Mouse (Mus musculus) liver, embryonic 15.5 days (tissue): ENCODE results near the gene BC028528. TPM values are rescaled to one million over a fixed set of nuclear protein-coding genes. Genes with fewer than 3 reads are reported as not detected.

ENCODE experiments used
- ATAC-seq: fragments of 200-750 bp; cut with Nextera tagmentation; 2 replicates; pipeline ENCODE4 v1.8.0; 2017; ENCODE audit warnings: moderate number of reproducible peaks, mild to moderate bottlenecking, moderate library complexity; ENCODE audit not compliant: insufficient read depth
- H3K27ac ChIP-seq: fragments of 300-500 bp; sonication (generic); replicated peaks from 2 replicates; pipeline ENCODE4 v1.5.1; 2015; ENCODE audit warnings: mild to moderate bottlenecking, inconsistent platforms
- H3K27me3 ChIP-seq: fragments of 300-500 bp; sonication (generic); 2 replicates; pipeline ENCODE4 v1.6.1; 2015; ENCODE audit warnings: mild to moderate bottlenecking, inconsistent platforms
- H3K36me3 ChIP-seq: fragments of 300-500 bp; sonication (generic); replicated peaks from 2 replicates; pipeline ENCODE4 v1.6.1; 2015; ENCODE audit warnings: moderate library complexity, mild to moderate bottlenecking, inconsistent platforms
- H3K4me1 ChIP-seq: fragments of 300-500 bp; sonication (generic); replicated peaks from 2 replicates; pipeline ENCODE4 v1.6.1; 2015; ENCODE audit warnings: inconsistent platforms
- H3K4me2 ChIP-seq: fragments of 300-500 bp; sonication (generic); 2 replicates; pipeline ENCODE4 v1.6.1; 2015; ENCODE audit warnings: moderate library complexity, mild to moderate bottlenecking, inconsistent platforms
- H3K4me3 ChIP-seq: fragments of 300-500 bp; sonication (generic); replicated peaks from 2 replicates; pipeline ENCODE4 v1.5.1; 2015; ENCODE audit warnings: mild to moderate bottlenecking, inconsistent platforms
- H3K9ac ChIP-seq: fragments of 300-500 bp; sonication (generic); 2 replicates; pipeline ENCODE4 v1.6.1; 2015; ENCODE audit warnings: moderate library complexity, mild to moderate bottlenecking, inconsistent platforms
- H3K9me3 ChIP-seq: fragments of 300-500 bp; sonication (generic); replicated peaks from 2 replicates; pipeline ENCODE4 v1.6.1; 2016; ENCODE audit warnings: inconsistent platforms
- WGBS: fragments of 180-500 bp; shearing (Covaris S2); methylation state at CpG from one replicate; pipeline ENCODE4 v1.1.7; 2015; ENCODE audit warnings: mixed read lengths; ENCODE audit not compliant: insufficient replicate concordance; 5-methylcytosine and 5-hydroxymethylcytosine counted together
- polyA plus RNA-seq: library from polyadenylated mRNA; unstranded; fragments of >200 nt; fragmentation: Nextera tagmentation; extraction: Ambion mirVana; gene quantifications from 2 replicates; pipeline ENCODE4 v1.2.1, GENCODE M21; 2015

BC028528 gene
- polyA plus RNA-seq, 1 experiment from 2014 or later: 7.0 TPM

DNA sequence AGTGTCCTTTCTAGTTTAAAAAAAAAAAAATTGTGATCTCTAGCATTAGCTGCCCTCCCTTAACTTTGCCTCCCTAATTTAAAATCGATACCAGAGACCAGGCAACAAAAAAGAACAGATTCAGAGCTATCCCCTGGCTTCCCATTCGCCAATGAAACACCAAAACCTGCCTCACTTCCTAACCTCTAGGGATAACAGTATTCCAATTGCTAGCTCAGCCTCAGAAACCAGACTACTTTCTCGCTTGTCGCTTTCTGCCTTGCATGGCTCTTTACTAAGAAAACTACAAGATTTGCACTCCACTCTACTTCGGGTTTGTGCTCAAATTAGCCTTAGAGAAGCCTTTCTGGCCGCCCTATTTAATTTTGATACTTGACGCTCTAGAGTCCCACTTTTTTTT lies 35.7 kb downstream of the BC028528 start:
- Histone ChIP-seq H3K4me3 (peak overlapping the region; percentile 87), H3K9me3 (no peaks in the 10 kb centered on the region), H3K4me2 (peak overlapping the region; percentile 78), H3K27me3 (no peaks in the 10 kb centered on the region), H3K9ac (peak overlapping the region; percentile 84), H3K4me1 (peaks cover 43% of the 10 kb centered on the region), H3K36me3 (peaks cover 24% of the 10 kb centered on the region), H3K27ac (peak overlapping the region; percentile 81)
- 34% methylated on average over 7 of the region's 7 CpGs for WGBS
- ATAC-seq: no peak

DNA sequence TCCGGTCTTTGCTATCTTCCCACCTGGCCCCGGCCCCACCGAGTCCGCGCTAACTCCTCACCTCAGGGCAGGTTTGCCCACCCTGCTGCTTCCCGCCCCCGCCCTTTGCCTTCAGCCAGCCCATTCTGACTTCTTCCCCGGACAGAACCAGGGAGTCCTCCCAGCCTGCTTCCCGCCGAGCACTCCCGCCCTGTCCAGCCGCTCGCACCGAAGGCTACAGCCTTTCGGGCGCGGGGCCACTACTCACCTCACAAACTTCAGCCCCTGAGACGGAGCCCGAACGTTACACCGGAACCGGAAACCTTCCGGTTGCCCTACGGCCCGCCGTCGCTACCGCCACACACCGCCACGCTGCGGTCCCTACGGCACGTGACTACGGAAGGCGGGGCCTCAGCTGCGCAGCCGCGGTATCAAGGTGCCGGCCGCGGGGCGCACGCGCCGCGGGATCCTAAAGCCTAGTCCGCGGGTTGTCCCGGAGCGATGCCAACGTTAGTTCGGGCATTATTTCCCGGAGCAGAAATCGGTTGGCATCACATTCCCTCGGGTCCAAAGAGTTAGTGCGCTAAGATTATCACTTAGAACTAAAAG lies 36.2 kb downstream of the BC028528 start, which contains the start of gene Prpf3:
Gene Prpf3, minus strand, starts transcription at position 384 of the 588 bp plus-strand sequence.
- ATAC-seq: peak; percentile 96

DNA sequence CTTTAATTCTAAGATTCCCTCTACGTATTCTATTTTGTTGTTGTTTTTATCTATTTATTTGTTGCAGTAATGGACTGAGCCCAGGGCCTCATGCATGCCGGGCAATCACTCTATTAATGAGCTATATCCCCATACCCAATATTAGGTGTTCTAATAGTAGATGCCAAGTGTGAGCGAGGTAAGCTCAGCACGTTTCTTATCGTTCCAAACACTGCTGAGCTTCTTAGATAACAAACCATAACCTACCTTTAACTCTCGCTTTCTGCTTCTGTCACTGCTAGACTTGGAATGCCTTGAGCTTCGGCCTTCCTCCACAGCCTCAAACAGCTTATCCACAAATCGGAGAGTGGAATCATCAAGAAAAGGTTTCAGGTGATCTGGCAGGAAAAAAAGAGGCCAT lies 40.5 kb downstream of the BC028528 start:
- H3K36me3 ChIP-seq: peaks cover 72% of the 10 kb centered on the region
- H3K27me3 ChIP-seq: no peaks in the 10 kb centered on the region
- no peak overlapping the region for H3K9ac ChIP-seq
- H3K4me1 ChIP-seq: peaks cover 48% of the 10 kb centered on the region
- no peak overlapping the region for H3K4me3 ChIP-seq
- peak overlapping the region; percentile 16; the same call in 1 of the 2 replicates for H3K4me2 ChIP-seq
- no peaks in the 10 kb centered on the region for H3K9me3 ChIP-seq
- 33% methylated on average over 8 of the region's 8 CpGs for WGBS
- no peak for ATAC-seq
- H3K27ac ChIP-seq: 0 out of 2 replicates have a peak overlapping the region, but pooled peaks have one; percentile 16

More for the DNA sequence above, 36.2 kb downstream of the BC028528 start, which contains the start of gene Prpf3:
- Histone ChIP-seq H3K9ac (peak within 1 kb of the TSS; percentile 84), H3K9me3 (no peaks in the 10 kb centered on the region), H3K27ac (peak within 1 kb of the TSS; percentile 81), H3K4me2 (peak within 1 kb of the TSS; percentile 78), H3K4me3 (peak within 1 kb of the TSS; percentile 87), H3K4me1 (peaks cover 48% of the 10 kb centered on the region), H3K36me3 (peaks cover 30% of the 10 kb centered on the region), H3K27me3 (no peaks in the 10 kb centered on the region)
- WGBS: under 1% methylated on average over 56 of the region's 56 CpGs

DNA sequence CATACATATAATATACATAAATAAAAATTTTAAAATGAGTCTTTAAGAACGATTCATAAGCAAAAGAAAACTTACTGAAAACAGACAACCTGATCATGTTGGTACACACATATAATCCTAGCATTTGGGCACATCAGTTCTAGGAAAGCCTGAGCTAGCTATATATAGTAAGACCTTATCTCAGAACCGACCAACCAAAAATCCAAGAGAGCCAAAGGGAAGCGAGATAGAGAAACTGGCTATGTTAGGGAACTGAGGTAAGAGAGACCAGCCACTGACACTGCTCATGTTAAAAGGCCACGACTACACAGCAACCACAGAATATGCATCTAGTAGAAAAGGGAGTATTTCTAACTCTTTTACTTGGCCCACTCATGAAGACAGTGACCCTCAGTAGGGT lies 41.2 kb downstream of the BC028528 start:
- no peak overlapping the region for H3K4me3 ChIP-seq
- H3K36me3 ChIP-seq: peaks cover 79% of the 10 kb centered on the region
- 29% methylated on average over 4 of the region's 4 CpGs for WGBS

DNA sequence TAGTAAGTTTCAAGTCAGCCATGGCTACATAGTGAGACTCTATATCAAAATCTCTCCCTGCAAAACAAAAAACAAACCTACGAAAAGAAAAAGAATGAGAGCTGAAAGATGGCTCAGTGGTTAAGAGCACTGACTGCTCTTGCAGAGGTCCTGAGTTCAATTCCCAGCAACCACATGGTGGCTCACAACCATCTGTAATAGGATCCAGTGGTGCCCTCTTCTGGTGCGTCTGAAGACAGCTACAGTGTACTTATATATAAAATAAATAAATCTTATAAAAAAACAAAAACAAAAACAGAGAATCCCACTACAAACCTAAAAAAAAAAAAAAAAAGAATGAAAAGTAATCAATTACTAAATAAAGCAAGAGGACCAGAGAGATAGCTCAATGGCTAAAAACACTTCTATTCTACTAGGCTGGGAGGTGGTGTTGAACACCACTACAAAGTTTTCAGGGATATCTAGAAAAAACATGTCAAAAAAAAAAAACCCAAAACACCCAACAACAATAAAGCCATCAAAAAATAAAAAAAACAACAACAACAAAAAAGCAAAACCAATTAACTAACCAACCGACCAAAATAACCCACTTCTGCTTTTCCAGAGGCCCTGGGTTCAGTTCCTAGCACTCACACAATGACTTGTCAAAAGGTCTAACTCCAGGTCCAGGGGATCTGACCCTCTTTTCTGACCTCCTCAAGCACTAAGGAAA lies 49.1 kb downstream of the BC028528 start:
- H3K4me3 ChIP-seq: no peak overlapping the region
- ATAC-seq: no peak
- H3K4me1 ChIP-seq: peaks cover 9% of the 10 kb centered on the region
- no peaks in the 10 kb centered on the region for H3K9me3 ChIP-seq
- H3K4me2 ChIP-seq: no peak overlapping the region
- H3K27me3 ChIP-seq: no peaks in the 10 kb centered on the region
- H3K27ac ChIP-seq: no peak overlapping the region
- H3K36me3 ChIP-seq: peaks cover 94% of the 10 kb centered on the region
- WGBS: 68% methylated on average over 3 of the region's 3 CpGs
- no peak overlapping the region for H3K9ac ChIP-seq

More for the DNA sequence above, 41.2 kb downstream of the BC028528 start:
- no peak; the same call in 1 of the 2 replicates for ATAC-seq
- H3K9ac ChIP-seq: no peak overlapping the region
- peaks cover 44% of the 10 kb centered on the region for H3K4me1 ChIP-seq
- peak overlapping the region; percentile 16; the same call in 1 of the 2 replicates for H3K27ac ChIP-seq
- no peaks in the 10 kb centered on the region for H3K27me3 ChIP-seq
- no peaks in the 10 kb centered on the region for H3K9me3 ChIP-seq
- 0 out of 2 replicates have a peak overlapping the region, but pooled peaks have one; percentile 3 for H3K4me2 ChIP-seq

DNA sequence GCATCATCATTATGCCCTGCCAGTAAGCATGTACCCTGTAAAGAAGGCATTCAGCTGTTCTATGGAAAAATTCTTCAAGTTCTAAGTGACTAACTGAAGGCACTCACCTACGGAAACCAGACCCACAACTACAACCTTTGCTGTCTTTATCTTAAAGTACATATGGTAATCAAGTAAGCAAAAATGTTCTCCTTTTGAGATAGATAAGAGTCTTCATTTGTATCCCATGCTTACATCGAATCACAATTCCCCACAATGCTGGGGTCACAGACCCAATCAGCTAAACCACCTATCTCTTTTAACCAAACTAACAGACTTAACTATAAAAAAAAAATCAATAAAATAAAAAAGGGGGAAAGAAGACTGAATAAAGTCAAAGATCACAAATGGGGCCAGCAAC lies 52.6 kb downstream of the BC028528 start:
- WGBS: 22% methylated on average over 2 of the region's 2 CpGs
- H3K9me3 ChIP-seq: no peaks in the 10 kb centered on the region

More for the DNA sequence above, 52.6 kb downstream of the BC028528 start:
- H3K4me3 ChIP-seq: no peak overlapping the region
- H3K27me3 ChIP-seq: no peaks in the 10 kb centered on the region
- no peak overlapping the region for H3K27ac ChIP-seq
- H3K36me3 ChIP-seq: peaks cover 90% of the 10 kb centered on the region
- no peak for ATAC-seq
- no peak overlapping the region for H3K9ac ChIP-seq
- H3K4me1 ChIP-seq: peaks cover 9% of the 10 kb centered on the region
- H3K4me2 ChIP-seq: no peak overlapping the region

Other genes starting within 250 kb of the BC028528 start
- gene Mcl1, start 233.2 kb downstream of the BC028528 start, polyA plus RNA-seq: 34.8 and 39.0 TPM in 2 replicates
- gene Adamtsl4, start 204.1 kb downstream of the BC028528 start, polyA plus RNA-seq: 0.79 and 1.0 TPM in 2 replicates
- gene Ecm1, start 152.4 kb downstream of the BC028528 start, polyA plus RNA-seq: 17.4 and 18.2 TPM in 2 replicates
- 33.8 and 38.0 TPM in 2 replicates for gene Tars2, start 131.8 kb downstream of the BC028528 start, polyA plus RNA-seq
- gene Rprd2, start 73.1 kb downstream of the BC028528 start, polyA plus RNA-seq: 6.5 and 6.8 TPM in 2 replicates
- gene Prpf3, start 36.1 kb downstream of the BC028528 start, polyA plus RNA-seq: 22.7 and 23.9 TPM in 2 replicates
- 141 and 166 TPM in 2 replicates for gene Mrps21, start 20.5 kb downstream of the BC028528 start, polyA plus RNA-seq
- gene Ciart, start 9.8 kb downstream of the BC028528 start, polyA plus RNA-seq: 1.2 and 1.4 TPM in 2 replicates
- gene Aph1a, start 2.0 kb upstream of the BC028528 start, polyA plus RNA-seq: 11.8 and 13.3 TPM in 2 replicates
- gene Car14, start 12.7 kb upstream of the BC028528 start, polyA plus RNA-seq: 11.8 and 15.6 TPM in 2 replicates
- gene Anp32e, start 37.2 kb upstream of the BC028528 start, polyA plus RNA-seq: 117 and 129 TPM in 2 replicates
- gene Plekho1, start 104.0 kb upstream of the BC028528 start, polyA plus RNA-seq: 5.9 and 6.6 TPM in 2 replicates
- 12.6 and 14.1 TPM in 2 replicates for gene Vps45, start 166.5 kb upstream of the BC028528 start, polyA plus RNA-seq
- 10.3 and 12.0 TPM in 2 replicates for gene Otud7b, start 212.5 kb upstream of the BC028528 start, polyA plus RNA-seq